Mouse (Mus musculus) kidney, adult 2 months (tissue): ENCODE measurements around the gene Parp16. TPM values are rescaled to one million over a fixed set of nuclear protein-coding genes. Genes with fewer than 3 reads are reported as not detected.

ENCODE experiments used
- DNase-seq: peaks from one replicate; pipeline ENCODE4 v3.0.0; 2021
- H3K27ac ChIP-seq: fragments of 200-500 bp; 2 replicates; pipeline ENCODE4 v1.5.1; 2012; ENCODE audit warnings: low read depth, low read length, control low read depth, inconsistent platforms; ENCODE audit not compliant: insufficient read depth
- H3K27me3 ChIP-seq: fragments of 200-500 bp; replicated peaks from 2 replicates; pipeline ENCODE4 v1.6.1; 2012; ENCODE audit warnings: mild to moderate bottlenecking, moderate library complexity, low read length, inconsistent platforms; ENCODE audit not compliant: control insufficient read depth, insufficient read depth
- H3K36me3 ChIP-seq: fragments of 200-500 bp; 2 replicates; pipeline ENCODE4 v1.6.1; 2012; ENCODE audit warnings: mild to moderate bottlenecking, moderate library complexity, low read length, inconsistent platforms; ENCODE audit not compliant: control insufficient read depth, insufficient read depth
- H3K4me1 ChIP-seq: fragments of 200-500 bp; 2 replicates; pipeline ENCODE4 v1.6.1; 2011; ENCODE audit warnings: low read length; ENCODE audit not compliant: control insufficient read depth, insufficient read depth
- H3K4me3 ChIP-seq: fragments of 200-500 bp; 2 replicates; pipeline ENCODE4 v1.5.1; 2011; ENCODE audit warnings: mild to moderate bottlenecking, low read depth, low read length, control low read depth; ENCODE audit not compliant: insufficient read depth
- CTCF ChIP-seq: fragments of 200-500 bp; conservative IDR thresholded peaks from 2 replicates; pipeline ENCODE4 v1.5.1; 2011; ENCODE audit warnings: low read depth, mild to moderate bottlenecking, control low read depth, low read length, moderate library complexity, mixed read lengths; ENCODE audit not compliant: insufficient read depth, insufficient read length
- POLR2A ChIP-seq: fragments of 200-500 bp; IDR thresholded peaks from one replicate; pipeline ENCODE4 v1.6.1; 2011; ENCODE audit warnings: low read depth, low read length, control low read depth
- WGBS: fragments of 180-500 bp; shearing (Covaris S2); methylation state at CpG from one replicate; pipeline ENCODE4 v1.1.7; 2018; 5-methylcytosine and 5-hydroxymethylcytosine counted together
- polyA plus RNA-seq: library from polyadenylated mRNA; depleted of rRNA; stranded (reverse); fragments of >200 nt; gene quantifications from 2 replicates; pipeline ENCODE4 v1.2.3, GENCODE M21; 2012

Gene Parp16
- polyA plus RNA-seq, 1 experiment = 11.0 TPM

DNA sequence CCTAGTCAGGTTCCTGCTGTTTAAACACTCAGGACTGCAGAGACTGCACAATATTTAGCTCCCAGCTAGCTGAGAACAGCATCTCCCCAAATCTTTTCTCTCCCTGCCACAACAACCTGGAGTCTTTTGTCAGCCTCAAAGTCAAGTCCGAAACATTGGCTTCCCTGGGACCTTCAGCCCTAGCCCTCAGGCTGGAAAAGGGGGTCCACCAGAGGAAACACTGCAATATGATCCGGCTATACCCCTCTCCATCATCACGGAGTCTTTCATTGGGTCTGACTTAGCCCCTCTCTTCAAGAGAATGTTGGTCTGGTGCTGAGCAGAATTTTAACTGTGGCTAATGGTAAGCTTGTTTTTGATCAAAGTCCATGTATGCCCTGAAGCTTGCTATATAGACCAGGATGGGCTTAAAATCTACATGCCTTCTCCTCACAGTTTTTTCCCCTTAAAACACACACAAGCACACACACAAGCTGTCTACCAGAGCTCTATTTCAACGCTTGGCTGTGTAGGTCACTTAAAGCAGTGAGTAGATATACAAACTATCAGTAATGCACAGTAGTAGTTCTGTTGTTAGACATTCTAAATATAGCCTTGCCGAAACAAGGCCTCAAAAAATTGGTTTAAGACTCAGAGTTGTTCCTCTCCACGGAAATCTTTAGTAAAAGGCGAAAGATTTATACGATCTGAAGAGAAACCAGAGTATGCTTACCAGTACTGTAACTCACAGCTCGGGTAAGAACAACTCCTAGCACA lies 1.0 kb downstream of the Parp16 start:
- no peak overlapping the region for H3K4me3 ChIP-seq
- peaks cover 25% of the 10 kb centered on the region for H3K4me1 ChIP-seq
- H3K36me3 ChIP-seq = no peaks in the 10 kb centered on the region
- no peaks in the 10 kb centered on the region for H3K27me3 ChIP-seq
- peak overlapping the region; percentile 94 for H3K27ac ChIP-seq
- 9% methylated on average over 9 of the region's 9 CpGs for WGBS
- TF ChIP-seq POLR2A (peak; percentile 19), CTCF (no peak)
- no peak for DNase-seq

DNA sequence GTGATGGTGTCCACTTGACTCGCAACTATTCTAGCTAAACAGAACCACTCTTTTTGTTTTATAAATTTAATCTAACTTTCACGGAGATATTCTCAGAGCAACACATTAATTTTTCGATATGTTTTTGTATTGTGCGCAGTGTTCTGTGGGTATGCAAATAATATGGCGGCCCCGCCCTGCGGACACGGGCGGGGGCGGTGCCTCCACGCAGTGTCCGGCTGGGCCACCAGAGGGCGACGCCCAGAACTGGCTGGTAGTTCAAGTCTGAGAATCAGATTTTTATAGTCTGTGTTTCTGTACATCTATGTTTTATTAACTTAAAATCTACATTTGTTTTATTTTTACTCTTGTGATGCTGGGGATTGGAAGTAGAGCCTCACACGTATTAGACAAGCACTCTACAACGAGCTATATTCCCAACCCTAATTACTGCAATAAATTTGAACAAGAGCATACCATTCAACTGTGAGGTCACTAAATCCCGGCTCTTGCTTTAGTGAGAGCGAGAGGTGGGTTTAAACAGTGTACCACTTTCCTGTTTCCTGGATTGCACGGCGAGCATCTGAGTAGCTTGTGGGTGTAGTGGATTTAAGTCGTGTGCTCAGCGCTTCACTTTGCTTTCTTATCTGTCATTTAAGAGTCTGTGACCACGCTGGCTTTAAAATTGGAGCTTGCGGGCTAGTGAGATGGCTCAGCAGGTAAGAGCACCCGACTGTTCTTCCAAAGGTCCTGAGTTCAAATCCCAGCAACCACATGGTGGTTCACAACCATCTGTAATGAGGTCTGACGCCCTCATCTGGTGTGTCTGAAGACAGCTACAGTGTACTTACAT lies 1.8 kb downstream of the Parp16 start:
- no peaks in the 10 kb centered on the region for H3K36me3 ChIP-seq
- H3K27me3 ChIP-seq = no peaks in the 10 kb centered on the region
- no peak overlapping the region for H3K4me3 ChIP-seq
- H3K4me1 ChIP-seq = peaks cover 20% of the 10 kb centered on the region
- peak overlapping the region; percentile 94 for H3K27ac ChIP-seq
- TF ChIP-seq POLR2A (no peak), CTCF (peak; percentile 77)
- 13% methylated on average over 26 of the region's 26 CpGs for WGBS
- peak; percentile 96 for DNase-seq

DNA sequence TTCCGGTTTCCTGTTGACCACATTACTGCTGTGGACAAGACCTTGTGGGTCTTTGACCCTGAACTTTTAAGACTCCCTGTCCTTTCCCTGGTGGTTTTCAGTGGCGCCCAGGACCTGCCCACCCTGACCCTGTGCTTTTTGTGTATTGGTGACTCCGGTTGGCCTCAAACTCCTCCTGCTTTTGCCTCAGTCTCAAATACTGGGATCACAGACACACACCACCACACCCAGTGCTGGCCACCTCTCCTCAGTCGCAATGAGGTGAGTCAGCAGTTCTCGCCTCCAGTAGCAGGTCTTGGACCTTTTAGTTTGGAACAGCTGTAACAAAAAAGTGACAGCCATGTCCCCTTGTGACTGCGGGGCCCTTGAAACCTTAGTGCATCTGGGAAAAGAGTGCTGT lies 2.7 kb downstream of the Parp16 start:
- 87% methylated on average over 6 of the region's 6 CpGs for WGBS
- TF ChIP-seq CTCF (no peak), POLR2A (no peak)
- Histone ChIP-seq H3K4me1 (peaks cover 20% of the 10 kb centered on the region), H3K27ac (no peak overlapping the region), H3K27me3 (no peaks in the 10 kb centered on the region), H3K36me3 (no peaks in the 10 kb centered on the region), H3K4me3 (no peak overlapping the region)
- DNase-seq = no peak

DNA sequence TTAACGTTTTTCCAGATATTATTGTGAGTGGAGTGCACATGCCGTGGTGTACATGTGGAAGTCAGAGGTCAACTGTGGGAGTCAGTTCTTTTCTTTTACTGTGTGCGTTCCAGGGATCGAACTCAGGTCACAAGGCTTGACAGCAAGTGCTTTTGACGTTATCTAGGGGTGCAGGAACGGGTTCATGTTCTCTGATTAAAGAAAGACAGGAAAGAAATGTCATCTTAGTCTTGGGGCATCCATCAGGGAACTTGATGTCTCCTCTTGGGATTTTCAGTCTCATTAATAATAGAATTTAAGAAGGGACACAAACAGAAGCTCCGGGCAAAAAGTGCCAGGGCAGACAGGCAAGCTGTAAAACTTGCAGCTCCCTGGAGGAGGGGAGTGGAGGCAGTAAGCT lies 4.6 kb downstream of the Parp16 start:
- WGBS = 33% methylated on average over 7 of the region's 7 CpGs
- TF ChIP-seq CTCF (no peak), POLR2A (no peak)
- Histone ChIP-seq H3K27me3 (no peaks in the 10 kb centered on the region), H3K27ac (0 out of 2 replicates have a peak overlapping the region, but pooled peaks have one; percentile 1), H3K36me3 (no peaks in the 10 kb centered on the region), H3K4me3 (no peak overlapping the region), H3K4me1 (peaks cover 20% of the 10 kb centered on the region)
- no peak for DNase-seq

DNA sequence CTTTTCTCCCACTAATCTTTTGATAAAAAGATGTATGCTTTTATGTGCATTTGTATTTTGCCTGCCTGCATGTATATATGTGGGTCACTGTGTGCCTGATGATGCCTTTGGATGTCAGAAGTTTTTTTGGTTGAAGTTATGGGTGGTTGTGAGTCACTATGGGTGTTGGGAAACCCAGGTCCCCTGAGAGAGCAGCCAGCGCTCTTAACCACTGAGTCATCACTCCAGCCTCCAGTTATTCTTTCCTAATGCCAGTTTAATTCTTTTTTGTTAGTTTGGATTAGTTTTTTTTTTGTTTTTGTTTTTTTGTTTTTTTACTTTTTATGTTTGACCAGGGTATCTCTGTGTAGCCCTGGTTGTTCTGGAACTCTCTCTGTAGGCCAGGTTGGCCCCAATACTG lies 5.5 kb downstream of the Parp16 start:
- TF ChIP-seq POLR2A (no peak), CTCF (no peak)

DNA sequence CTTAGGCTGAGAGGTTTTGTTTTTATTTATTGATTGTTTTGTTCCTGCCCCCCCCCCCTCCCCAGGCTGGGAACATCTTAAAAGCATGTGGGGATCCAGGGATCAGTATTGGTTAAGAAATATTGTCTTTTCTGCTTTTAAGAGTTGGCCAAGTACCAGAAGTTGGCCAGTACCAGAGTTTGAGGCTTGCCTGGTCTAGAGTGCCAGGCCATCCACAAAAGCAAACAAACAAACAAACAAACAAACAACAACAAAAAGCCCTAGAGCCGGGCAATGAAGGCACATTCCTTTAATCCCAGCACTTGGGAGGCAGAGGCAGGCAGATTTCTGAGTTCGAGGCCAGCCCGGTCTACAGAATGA lies 5.8 kb downstream of the Parp16 start:
- no peak for TF ChIP-seq POLR2A
- TF ChIP-seq CTCF = no peak
- no peak for DNase-seq
- WGBS = 52% methylated on average over 3 of the region's 3 CpGs
- H3K36me3 ChIP-seq = no peaks in the 10 kb centered on the region
- H3K27me3 ChIP-seq = no peaks in the 10 kb centered on the region
- peaks cover 10% of the 10 kb centered on the region for H3K4me1 ChIP-seq
- H3K4me3 ChIP-seq = no peak overlapping the region
- H3K27ac ChIP-seq = no peak overlapping the region

More for the DNA sequence above, 5.5 kb downstream of the Parp16 start:
- Histone ChIP-seq H3K36me3 (no peaks in the 10 kb centered on the region), H3K27me3 (no peaks in the 10 kb centered on the region), H3K27ac (no peak overlapping the region), H3K4me1 (peaks cover 14% of the 10 kb centered on the region), H3K4me3 (no peak overlapping the region)
- DNase-seq = peak; percentile 47
- 58% methylated on average over 1 of the region's 1 CpGs for WGBS
